Mouse (Mus musculus): ENCODE data around the gene Clrn2. TPM values are rescaled to one million over a fixed set of nuclear protein-coding genes. Genes with fewer than 3 reads are reported as not detected.
A peak's percentile ranks its signal among the peaks of the same experiment; 100 is the strongest.

Gene Clrn2
- total and polyA plus RNA-seq, 2 experiments from 2014 or later = not detected

- WGBS = 21% methylated on average over 7 of the region's 7 CpGs
- TF ChIP-seq EP300 (IDR thresholded peaks at IDR 0.05; ENCODE audit: low read depth) = no peak
- no peak for TF ChIP-seq CTCF (IDR thresholded peaks at IDR 0.05; ENCODE audit: low read depth)
- Histone ChIP-seq H3K27me3 (ENCODE audit: control insufficient read depth, insufficient read depth, low read length) (no peaks in the 10 kb centered on the region), H3K9ac (replicated peaks; ENCODE audit: low read depth, low read length) (no peak overlapping the region), H3K4me2 (ENCODE audit: low read depth, low read length) (no peak overlapping the region), H3K4me3 (ENCODE audit: low read depth, low read length) (no peak overlapping the region), H3K36me3 (replicated peaks; ENCODE audit: control insufficient read depth, insufficient read depth, low read length) (no peaks in the 10 kb centered on the region), H3K4me1 (ENCODE audit: control insufficient read depth, insufficient read depth) (no peaks in the 10 kb centered on the region), H3K27ac (ENCODE audit: low read depth) (no peak overlapping the region), H3K9me3 (replicated peaks; ENCODE audit: control insufficient read depth, low read length) (no peaks in the 10 kb centered on the region)
- ATAC-seq (ENCODE audit: insufficient read depth, low read depth) (no peak), DNase-seq (ENCODE audit: low spot score) (no peak)
Observed at GRCm38 (mm10) chr5:45472880-45473450, 19.4 kb downstream of the Clrn2 start.

DNA sequence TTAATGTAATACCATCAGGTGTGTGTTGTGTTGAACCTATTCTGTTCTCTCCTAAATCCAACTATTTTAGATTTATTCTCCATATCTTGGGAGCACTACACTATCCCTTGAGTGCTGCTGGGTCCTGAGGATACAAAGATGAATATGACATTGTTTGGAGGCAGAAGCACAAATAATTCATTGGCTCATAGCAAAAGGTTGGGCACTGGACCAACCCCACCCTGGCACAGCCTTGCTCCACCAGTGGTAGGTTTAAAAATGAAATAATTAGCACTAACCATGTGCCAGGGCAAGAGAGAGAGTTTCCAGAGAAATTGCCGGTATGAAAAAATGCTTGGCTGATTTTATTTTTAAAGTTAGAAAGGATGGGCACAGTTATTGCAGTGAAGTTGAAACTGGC lies 20.0 kb downstream of the Clrn2 start:
- DNase-seq (ENCODE audit: low spot score) = no peak
- H3K4me2 ChIP-seq (ENCODE audit: low read depth, low read length) = no peak overlapping the region
- H3K9ac ChIP-seq (replicated peaks; ENCODE audit: low read depth, low read length) = no peak overlapping the region
- TF ChIP-seq EP300 (IDR thresholded peaks at IDR 0.05; ENCODE audit: low read depth) = no peak
- no peak for TF ChIP-seq CTCF (IDR thresholded peaks at IDR 0.05; ENCODE audit: low read depth)
- H3K36me3 ChIP-seq (replicated peaks; ENCODE audit: control insufficient read depth, insufficient read depth, low read length) = no peaks in the 10 kb centered on the region
- H3K4me3 ChIP-seq (ENCODE audit: low read depth, low read length) = no peak overlapping the region
- H3K27me3 ChIP-seq (ENCODE audit: control insufficient read depth, insufficient read depth, low read length) = no peaks in the 10 kb centered on the region
- no peaks in the 10 kb centered on the region for H3K4me1 ChIP-seq (ENCODE audit: control insufficient read depth, insufficient read depth)
- WGBS = 82% methylated on average over 1 of the region's 1 CpGs
- H3K27ac ChIP-seq (ENCODE audit: low read depth) = no peak overlapping the region
- no peak for ATAC-seq (ENCODE audit: insufficient read depth, low read depth)
- no peaks in the 10 kb centered on the region for H3K9me3 ChIP-seq (replicated peaks; ENCODE audit: control insufficient read depth, low read length)

- TF ChIP-seq CTCF (IDR thresholded peaks at IDR 0.05; ENCODE audit: low read depth) (peak; percentile 79), EP300 (IDR thresholded peaks at IDR 0.05; ENCODE audit: low read depth) (no peak)
- Histone ChIP-seq H3K4me2 (ENCODE audit: low read depth, low read length) (no peak overlapping the region), H3K27ac (ENCODE audit: low read depth) (no peak overlapping the region), H3K36me3 (replicated peaks; ENCODE audit: control insufficient read depth, insufficient read depth, low read length) (no peaks in the 10 kb centered on the region), H3K9ac (replicated peaks; ENCODE audit: low read depth, low read length) (no peak overlapping the region), H3K27me3 (ENCODE audit: control insufficient read depth, insufficient read depth, low read length) (no peaks in the 10 kb centered on the region), H3K4me1 (ENCODE audit: control insufficient read depth, insufficient read depth) (no peaks in the 10 kb centered on the region), H3K9me3 (replicated peaks; ENCODE audit: control insufficient read depth, low read length) (no peaks in the 10 kb centered on the region), H3K4me3 (ENCODE audit: low read depth, low read length) (no peak overlapping the region)
- WGBS = 21% methylated on average over 6 of the region's 6 CpGs
- ATAC-seq (ENCODE audit: insufficient read depth, low read depth) (no peak), DNase-seq (ENCODE audit: low spot score) (peak; percentile 47)
Observed at GRCm38 (mm10) chr5:45474215-45474614, 20.7 kb downstream of the Clrn2 start.

DNA sequence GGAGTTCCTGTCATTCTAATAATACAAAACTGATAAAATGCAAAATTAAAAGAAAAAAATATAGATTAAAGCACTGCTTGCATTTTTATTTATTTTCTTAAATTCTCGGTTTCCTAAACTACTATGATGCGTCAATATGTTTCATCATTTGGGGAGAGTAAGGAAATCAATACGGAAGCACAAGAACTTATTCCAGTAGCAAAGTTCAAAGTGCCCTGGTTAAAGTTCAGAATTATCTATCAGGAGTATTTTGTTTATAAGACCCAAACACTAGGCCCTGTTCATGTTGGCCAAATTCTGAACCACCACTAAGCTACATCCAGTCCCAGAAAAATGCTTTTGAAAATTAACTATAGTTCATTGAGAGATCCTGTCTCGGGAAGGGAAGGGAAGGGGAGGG lies 21.2 kb downstream of the Clrn2 start:
- Histone ChIP-seq H3K36me3 (replicated peaks; ENCODE audit: control insufficient read depth, insufficient read depth, low read length) (no peaks in the 10 kb centered on the region), H3K27me3 (ENCODE audit: control insufficient read depth, insufficient read depth, low read length) (no peaks in the 10 kb centered on the region), H3K4me2 (ENCODE audit: low read depth, low read length) (no peak overlapping the region), H3K4me1 (ENCODE audit: control insufficient read depth, insufficient read depth) (no peaks in the 10 kb centered on the region), H3K9me3 (replicated peaks; ENCODE audit: control insufficient read depth, low read length) (no peaks in the 10 kb centered on the region), H3K9ac (replicated peaks; ENCODE audit: low read depth, low read length) (no peak overlapping the region), H3K4me3 (ENCODE audit: low read depth, low read length) (no peak overlapping the region), H3K27ac (ENCODE audit: low read depth) (no peak overlapping the region)
- WGBS = 53% methylated on average over 4 of the region's 4 CpGs
- DNase-seq (ENCODE audit: low spot score) = no peak
- no peak for ATAC-seq (ENCODE audit: insufficient read depth, low read depth)
- TF ChIP-seq CTCF (IDR thresholded peaks at IDR 0.05; ENCODE audit: low read depth) = no peak
- no peak for TF ChIP-seq EP300 (IDR thresholded peaks at IDR 0.05; ENCODE audit: low read depth)

GRCm38 (mm10) chr5:45475771-45476170 lies 22.2 kb downstream of the Clrn2 start:
- no peaks in the 10 kb centered on the region for H3K36me3 ChIP-seq (replicated peaks; ENCODE audit: control insufficient read depth, insufficient read depth, low read length)
- no peak for ATAC-seq (ENCODE audit: insufficient read depth, low read depth)
- H3K9me3 ChIP-seq (replicated peaks; ENCODE audit: control insufficient read depth, low read length) = no peaks in the 10 kb centered on the region
- H3K9ac ChIP-seq (replicated peaks; ENCODE audit: low read depth, low read length) = no peak overlapping the region
- DNase-seq (ENCODE audit: low spot score) = no peak
- no peak overlapping the region for H3K4me2 ChIP-seq (ENCODE audit: low read depth, low read length)
- no peak for TF ChIP-seq EP300 (IDR thresholded peaks at IDR 0.05; ENCODE audit: low read depth)
- TF ChIP-seq CTCF (IDR thresholded peaks at IDR 0.05; ENCODE audit: low read depth) = no peak
- no peaks in the 10 kb centered on the region for H3K4me1 ChIP-seq (ENCODE audit: control insufficient read depth, insufficient read depth)
- no peak overlapping the region for H3K4me3 ChIP-seq (ENCODE audit: low read depth, low read length)
- 84% methylated on average over 5 of the region's 5 CpGs for WGBS
- H3K27ac ChIP-seq (ENCODE audit: low read depth) = no peak overlapping the region
- H3K27me3 ChIP-seq (ENCODE audit: control insufficient read depth, insufficient read depth, low read length) = no peaks in the 10 kb centered on the region

DNA sequence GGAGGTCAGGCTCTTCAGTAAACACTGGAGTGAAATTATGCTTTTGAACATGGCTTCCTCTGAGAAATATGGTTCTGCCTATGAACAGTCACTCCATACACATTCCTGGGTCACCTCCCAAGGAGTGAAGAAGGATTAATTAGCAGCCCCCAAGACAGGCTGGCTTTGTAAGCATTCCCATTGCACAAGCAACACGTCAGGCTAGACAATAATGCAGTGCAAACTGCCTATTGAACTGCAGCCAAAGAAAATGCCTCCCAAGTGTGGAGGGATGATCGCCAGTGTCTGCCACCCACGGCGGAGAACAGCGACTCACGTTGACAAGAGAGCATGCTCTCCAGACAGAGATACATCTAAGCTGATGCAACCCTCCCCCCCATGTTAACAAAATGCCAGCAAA lies 22.7 kb downstream of the Clrn2 start:
- Histone ChIP-seq H3K4me3 (ENCODE audit: low read depth, low read length) (no peak overlapping the region), H3K27me3 (ENCODE audit: control insufficient read depth, insufficient read depth, low read length) (no peaks in the 10 kb centered on the region), H3K4me2 (ENCODE audit: low read depth, low read length) (no peak overlapping the region), H3K27ac (ENCODE audit: low read depth) (no peak overlapping the region), H3K4me1 (ENCODE audit: control insufficient read depth, insufficient read depth) (no peaks in the 10 kb centered on the region), H3K9ac (replicated peaks; ENCODE audit: low read depth, low read length) (no peak overlapping the region), H3K36me3 (replicated peaks; ENCODE audit: control insufficient read depth, insufficient read depth, low read length) (no peaks in the 10 kb centered on the region), H3K9me3 (replicated peaks; ENCODE audit: control insufficient read depth, low read length) (no peaks in the 10 kb centered on the region)
- 21% methylated on average over 6 of the region's 6 CpGs for WGBS
- no peak for TF ChIP-seq EP300 (IDR thresholded peaks at IDR 0.05; ENCODE audit: low read depth)
- no peak for TF ChIP-seq CTCF (IDR thresholded peaks at IDR 0.05; ENCODE audit: low read depth)
- DNase-seq (ENCODE audit: low spot score) (no peak), ATAC-seq (ENCODE audit: insufficient read depth, low read depth) (no peak)

Data from heart, postnatal 0 days (tissue).